Mouse (Mus musculus): ENCODE data around the gene E030018B13Rik. TPM values are rescaled to one million over a fixed set of nuclear protein-coding genes. Genes with fewer than 3 reads are reported as not detected.

E030018B13Rik gene
- total and polyA plus RNA-seq, 3 experiments = not detected

DNA sequence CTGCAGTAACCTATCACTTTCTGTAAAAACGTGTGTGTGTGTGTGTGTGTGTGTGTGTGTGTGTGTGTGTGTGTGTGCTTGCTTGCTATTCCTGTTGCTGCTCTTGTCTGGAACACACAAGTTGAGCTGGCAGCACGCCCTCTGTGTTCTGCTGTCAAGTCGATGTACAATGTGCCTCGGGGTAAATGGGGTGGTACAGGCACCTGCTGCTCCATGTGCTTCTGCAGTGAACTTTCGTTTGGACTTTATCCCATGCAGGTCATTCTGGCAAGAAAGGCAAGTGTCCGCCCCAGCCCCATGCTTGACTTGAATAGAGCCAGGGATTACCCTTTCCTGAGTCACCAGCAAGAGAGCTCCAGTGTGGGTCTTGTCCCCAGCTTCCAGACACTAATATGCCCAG is 1.0 kb downstream of the E030018B13Rik start:
- DNase-seq (ENCODE audit: low spot score) (no peak), ATAC-seq (ENCODE audit: extremely low read depth, insufficient number of reproducible peaks, low FRiP score, poor library complexity, severe bottlenecking) (no peak)
- peaks cover 88% of the 10 kb centered on the region for H3K36me3 ChIP-seq (replicated peaks)
- no peak overlapping the region for H3K4me3 ChIP-seq (ENCODE audit: low read depth, low read length)
- H3K4me1 ChIP-seq (ENCODE audit: insufficient read depth, low read depth, low read length) = peaks cover 98% of the 10 kb centered on the region
- H3K9me3 ChIP-seq (replicated peaks) = no peaks in the 10 kb centered on the region
- no peak for TF ChIP-seq GATA1 (IDR thresholded peaks at IDR 0.05; ENCODE audit: borderline replicate concordance, low read length)
- no peaks in the 10 kb centered on the region for H3K27me3 ChIP-seq (ENCODE audit: insufficient read depth, low read length)

DNA sequence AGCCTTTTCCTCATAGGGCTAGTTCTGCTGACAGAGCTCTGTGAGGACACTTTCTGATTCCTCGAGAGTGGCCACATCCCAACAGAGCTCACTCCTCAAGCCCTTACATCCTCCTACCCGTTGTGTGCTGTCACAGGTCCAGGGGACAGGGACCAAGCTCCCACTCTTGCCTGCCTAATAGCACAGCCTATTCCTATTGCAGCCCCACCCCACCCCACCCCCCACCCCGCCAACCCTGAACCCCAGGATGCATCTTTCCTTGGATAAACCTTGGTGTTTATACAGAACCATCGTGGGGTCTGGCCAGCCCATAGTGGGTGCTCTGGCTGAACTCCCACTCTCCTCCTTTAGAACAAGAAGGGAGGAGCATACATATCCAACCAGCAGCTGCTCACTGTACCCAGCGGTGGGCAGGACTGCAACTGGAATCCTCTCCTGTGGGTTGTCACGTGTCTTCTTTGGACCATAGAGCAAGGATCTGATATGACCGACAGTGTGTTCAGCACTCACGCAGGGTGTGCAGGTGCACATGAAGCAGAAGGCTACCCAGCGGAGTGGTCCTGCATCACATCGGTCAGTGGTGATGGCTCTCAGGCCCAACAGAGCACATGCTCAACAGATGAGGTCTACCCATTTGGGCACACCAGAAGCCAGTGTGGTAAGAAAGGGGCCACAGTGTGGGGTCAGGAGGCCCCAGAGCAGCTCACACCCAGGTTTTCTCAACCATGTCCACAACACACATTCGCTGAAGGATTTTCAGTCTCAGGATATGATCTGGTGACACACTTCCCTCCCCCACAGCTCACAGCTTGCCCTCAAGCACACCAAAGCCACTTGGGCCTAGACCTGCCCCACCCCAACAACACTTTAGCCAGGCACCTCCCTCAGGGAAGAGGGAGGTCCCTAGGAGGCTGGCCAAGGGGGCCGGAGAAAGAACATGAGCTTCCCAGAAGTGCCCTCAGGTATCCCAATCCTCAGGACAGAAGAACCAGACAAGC is 2.4 kb downstream of the E030018B13Rik start:
- TF ChIP-seq TAL1 (conservative IDR thresholded peaks at IDR 0.05; ENCODE audit: low read depth, low read length) (no peak), GATA2 (IDR thresholded peaks at IDR 0.05; ENCODE audit: borderline replicate concordance, low read depth, low read length) (no peak), POLR2AphosphoS5 (IDR thresholded peaks at IDR 0.05; ENCODE audit: insufficient replicate concordance, low read depth, low read length) (no peak), GATA1 (IDR thresholded peaks at IDR 0.05; ENCODE audit: borderline replicate concordance, low read length) (no peak), CTCF (IDR thresholded peaks at IDR 0.05; ENCODE audit: low read depth, low read length) (no peak)
- Histone ChIP-seq H3K9me3 (replicated peaks) (0 out of 2 replicates have a peak, but pooled peaks cover 3% of the 10 kb centered on the region), H3K4me1 (ENCODE audit: insufficient read depth, low read depth, low read length) (peaks cover 97% of the 10 kb centered on the region), H3K36me3 (replicated peaks) (peaks cover 89% of the 10 kb centered on the region), H3K4me3 (ENCODE audit: low read depth, low read length) (peak overlapping the region; percentile 37; the same call in 1 of the 2 replicates), H3K27me3 (ENCODE audit: insufficient read depth, low read length) (no peaks in the 10 kb centered on the region)
- ATAC-seq (ENCODE audit: extremely low read depth, insufficient number of reproducible peaks, low FRiP score, poor library complexity, severe bottlenecking) = no peak
- DNase-seq (ENCODE audit: low spot score) = no peak

DNA sequence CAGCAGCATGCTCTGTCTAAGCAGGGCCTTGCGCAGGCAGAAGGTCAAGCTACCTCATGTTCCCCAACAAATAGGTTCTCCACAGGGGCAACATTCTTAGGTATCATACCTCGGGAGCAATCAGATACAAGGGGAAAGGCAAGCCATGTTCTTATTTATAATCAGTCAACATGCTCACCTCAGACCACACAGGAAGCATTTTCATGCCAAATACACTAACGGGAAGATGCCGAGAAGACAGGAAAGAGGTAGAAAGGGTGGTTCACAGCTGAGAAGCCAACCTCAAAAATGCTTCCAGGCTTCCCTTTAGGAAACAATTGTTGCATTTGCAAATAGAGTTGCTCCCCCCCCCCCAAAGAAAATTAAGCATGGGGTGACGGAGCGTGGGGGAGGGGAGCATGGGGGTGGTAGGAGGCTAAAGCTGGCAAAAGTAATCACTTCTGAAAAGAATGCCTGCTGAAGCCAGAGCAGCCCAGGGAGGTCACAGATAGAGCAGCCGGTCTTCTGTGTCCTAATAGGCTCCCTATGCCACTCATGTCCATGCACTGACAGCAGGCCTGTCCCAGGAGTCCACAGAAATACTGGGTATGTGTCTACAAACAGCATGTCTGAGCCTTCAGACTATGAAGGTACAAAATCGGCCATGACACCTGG is 5.4 kb downstream of the E030018B13Rik start:
- no peak for DNase-seq (ENCODE audit: low spot score)

DNA sequence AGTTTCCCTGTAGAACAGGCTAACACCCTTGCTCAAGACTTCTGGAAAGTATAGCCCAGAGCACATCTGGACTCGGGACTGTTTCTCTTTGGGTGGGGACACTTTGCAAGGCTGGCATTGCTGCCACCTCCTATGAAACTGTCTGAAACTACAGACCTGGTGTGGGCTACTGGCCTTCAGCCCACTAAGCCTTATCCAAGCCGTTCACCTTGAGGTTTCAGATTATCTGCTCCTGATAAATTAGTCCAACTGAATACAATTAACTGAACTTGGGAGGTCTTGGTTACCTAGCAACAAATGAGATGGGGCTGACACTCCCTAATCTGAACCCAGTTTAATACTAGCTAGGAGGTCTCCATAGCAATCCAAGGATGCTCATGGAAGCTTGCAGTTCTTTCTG is 5.9 kb downstream of the E030018B13Rik start:
- H3K4me3 ChIP-seq (ENCODE audit: low read depth, low read length) = 0 out of 2 replicates have a peak overlapping the region, but pooled peaks have one; percentile 4
- peaks cover 81% of the 10 kb centered on the region for H3K36me3 ChIP-seq (replicated peaks)
- TF ChIP-seq GATA2 (IDR thresholded peaks at IDR 0.05; ENCODE audit: borderline replicate concordance, low read depth, low read length) = 0 out of 2 replicates have a peak, but pooled peaks have one; percentile 8
- TF ChIP-seq TAL1 (conservative IDR thresholded peaks at IDR 0.05; ENCODE audit: low read depth, low read length) = peak; percentile 56
- TF ChIP-seq GATA1 (IDR thresholded peaks at IDR 0.05; ENCODE audit: borderline replicate concordance, low read length) = no peak
- no peak for TF ChIP-seq POLR2AphosphoS5 (IDR thresholded peaks at IDR 0.05; ENCODE audit: insufficient replicate concordance, low read depth, low read length)
- TF ChIP-seq CTCF (IDR thresholded peaks at IDR 0.05; ENCODE audit: low read depth, low read length) = no peak
- DNase-seq (ENCODE audit: low spot score) = no peak
- H3K4me1 ChIP-seq (ENCODE audit: insufficient read depth, low read depth, low read length) = peaks cover 94% of the 10 kb centered on the region
- no peaks in the 10 kb centered on the region for H3K27me3 ChIP-seq (ENCODE audit: insufficient read depth, low read length)
- ATAC-seq (ENCODE audit: extremely low read depth, insufficient number of reproducible peaks, low FRiP score, poor library complexity, severe bottlenecking) = peak; percentile 67
- H3K9me3 ChIP-seq (replicated peaks) = 0 out of 2 replicates have a peak, but pooled peaks cover 3% of the 10 kb centered on the region

More for the DNA sequence above, 5.4 kb downstream of the E030018B13Rik start:
- H3K36me3 ChIP-seq (replicated peaks) = peaks cover 83% of the 10 kb centered on the region
- TF ChIP-seq TAL1 (conservative IDR thresholded peaks at IDR 0.05; ENCODE audit: low read depth, low read length) (no peak), CTCF (IDR thresholded peaks at IDR 0.05; ENCODE audit: low read depth, low read length) (no peak), GATA2 (IDR thresholded peaks at IDR 0.05; ENCODE audit: borderline replicate concordance, low read depth, low read length) (no peak), GATA1 (IDR thresholded peaks at IDR 0.05; ENCODE audit: borderline replicate concordance, low read length) (no peak), POLR2AphosphoS5 (IDR thresholded peaks at IDR 0.05; ENCODE audit: insufficient replicate concordance, low read depth, low read length) (no peak)
- peak overlapping the region; percentile 34; the same call in 1 of the 2 replicates for H3K4me3 ChIP-seq (ENCODE audit: low read depth, low read length)
- 0 out of 2 replicates have a peak, but pooled peaks cover 3% of the 10 kb centered on the region for H3K9me3 ChIP-seq (replicated peaks)
- H3K4me1 ChIP-seq (ENCODE audit: insufficient read depth, low read depth, low read length) = peaks cover 95% of the 10 kb centered on the region
- ATAC-seq (ENCODE audit: extremely low read depth, insufficient number of reproducible peaks, low FRiP score, poor library complexity, severe bottlenecking) = 0 out of 2 replicates have a peak, but pooled peaks have one; percentile 2
- no peaks in the 10 kb centered on the region for H3K27me3 ChIP-seq (ENCODE audit: insufficient read depth, low read length)

DNA sequence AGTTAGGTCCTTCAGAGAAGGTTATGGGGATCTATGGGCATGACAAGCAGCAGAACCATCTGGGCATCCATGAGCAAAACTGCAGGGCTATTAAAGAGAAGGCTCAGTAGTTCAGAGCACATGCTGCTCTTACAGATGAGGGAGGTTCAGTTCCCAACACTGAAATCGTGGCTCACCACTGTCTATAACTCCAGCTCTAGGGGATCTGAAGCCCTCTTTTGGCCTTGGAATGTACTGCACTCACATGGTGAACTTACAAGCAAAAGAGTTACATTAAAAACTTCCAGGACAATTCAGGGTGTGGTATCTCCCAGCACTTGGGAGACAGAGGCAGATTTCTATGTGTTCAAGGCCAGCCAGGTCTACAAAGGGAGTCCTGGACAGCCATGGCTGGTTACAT is 6.3 kb downstream of the E030018B13Rik start:
- ATAC-seq (ENCODE audit: extremely low read depth, insufficient number of reproducible peaks, low FRiP score, poor library complexity, severe bottlenecking) (no peak), DNase-seq (ENCODE audit: low spot score) (no peak)
- H3K36me3 ChIP-seq (replicated peaks) = peaks cover 81% of the 10 kb centered on the region
- H3K4me3 ChIP-seq (ENCODE audit: low read depth, low read length) = no peak overlapping the region
- 0 out of 2 replicates have a peak, but pooled peaks cover 3% of the 10 kb centered on the region for H3K9me3 ChIP-seq (replicated peaks)
- no peaks in the 10 kb centered on the region for H3K27me3 ChIP-seq (ENCODE audit: insufficient read depth, low read length)
- no peak for TF ChIP-seq POLR2AphosphoS5 (IDR thresholded peaks at IDR 0.05; ENCODE audit: insufficient replicate concordance, low read depth, low read length)
- no peak for TF ChIP-seq GATA1 (IDR thresholded peaks at IDR 0.05; ENCODE audit: borderline replicate concordance, low read length)
- TF ChIP-seq CTCF (IDR thresholded peaks at IDR 0.05; ENCODE audit: low read depth, low read length) = no peak
- TF ChIP-seq GATA2 (IDR thresholded peaks at IDR 0.05; ENCODE audit: borderline replicate concordance, low read depth, low read length) = no peak
- no peak for TF ChIP-seq TAL1 (conservative IDR thresholded peaks at IDR 0.05; ENCODE audit: low read depth, low read length)
- peaks cover 94% of the 10 kb centered on the region for H3K4me1 ChIP-seq (ENCODE audit: insufficient read depth, low read depth, low read length)

DNA sequence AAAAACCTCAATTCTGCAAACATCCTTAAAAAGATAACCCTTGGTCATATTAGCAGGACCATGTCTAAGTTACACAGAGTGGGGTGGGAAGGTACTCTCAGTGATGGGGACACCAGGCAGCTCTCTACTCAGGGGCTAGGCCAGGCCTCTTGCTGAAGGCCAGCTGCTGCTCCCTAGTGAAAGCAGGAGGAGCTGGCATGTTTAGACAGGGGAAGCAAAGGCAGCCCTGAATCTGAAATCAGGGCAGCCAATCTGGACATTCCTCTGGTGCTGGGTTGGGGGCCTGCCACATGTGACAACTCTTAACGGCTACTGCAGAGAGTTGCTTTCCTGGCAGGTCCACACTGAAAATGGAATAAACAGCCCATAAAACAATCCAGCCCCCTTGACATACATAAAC is 7.5 kb downstream of the E030018B13Rik start:
- Histone ChIP-seq H3K4me1 (ENCODE audit: insufficient read depth, low read depth, low read length) (peaks cover 93% of the 10 kb centered on the region), H3K36me3 (replicated peaks) (peaks cover 72% of the 10 kb centered on the region)

More for the DNA sequence above, 7.5 kb downstream of the E030018B13Rik start:
- no peak for ATAC-seq (ENCODE audit: extremely low read depth, insufficient number of reproducible peaks, low FRiP score, poor library complexity, severe bottlenecking)
- H3K27me3 ChIP-seq (ENCODE audit: insufficient read depth, low read length) = no peaks in the 10 kb centered on the region
- no peak for DNase-seq (ENCODE audit: low spot score)
- 0 out of 2 replicates have a peak, but pooled peaks cover 3% of the 10 kb centered on the region for H3K9me3 ChIP-seq (replicated peaks)
- no peak overlapping the region for H3K4me3 ChIP-seq (ENCODE audit: low read depth, low read length)
- TF ChIP-seq POLR2AphosphoS5 (IDR thresholded peaks at IDR 0.05; ENCODE audit: insufficient replicate concordance, low read depth, low read length) (no peak), GATA2 (IDR thresholded peaks at IDR 0.05; ENCODE audit: borderline replicate concordance, low read depth, low read length) (no peak), CTCF (IDR thresholded peaks at IDR 0.05; ENCODE audit: low read depth, low read length) (no peak), TAL1 (conservative IDR thresholded peaks at IDR 0.05; ENCODE audit: low read depth, low read length) (no peak), GATA1 (IDR thresholded peaks at IDR 0.05; ENCODE audit: borderline replicate concordance, low read length) (no peak)
